Mouse (Mus musculus) hindbrain, embryonic 15.5 days (tissue): ENCODE results near the gene Dock1. TPM values are rescaled to one million over a fixed set of nuclear protein-coding genes. Genes with fewer than 3 reads are reported as not detected.
A peak's percentile ranks its signal among the peaks of the same experiment; 100 is the strongest.

Experiments
- ATAC-seq: fragments of 200-750 bp; cut with Nextera tagmentation; 2 replicates; pipeline ENCODE4 v1.8.0; 2017; ENCODE audit warnings: low read depth, moderate number of reproducible peaks, moderate TSS enrichment; ENCODE audit not compliant: low FRiP score
- H3K27ac ChIP-seq: fragments of 300-500 bp; sonication (generic); replicated peaks from 2 replicates; pipeline ENCODE4 v1.5.1; 2015; ENCODE audit warnings: mild to moderate bottlenecking, inconsistent platforms
- H3K27me3 ChIP-seq: fragments of 300-500 bp; sonication (generic); 2 replicates; pipeline ENCODE4 v1.6.1; 2015; ENCODE audit warnings: control low read depth, inconsistent platforms
- H3K36me3 ChIP-seq: fragments of 300-500 bp; sonication (generic); 2 replicates; pipeline ENCODE4 v1.6.1; 2015; ENCODE audit warnings: control low read depth, inconsistent platforms
- H3K4me1 ChIP-seq: fragments of 300-500 bp; sonication (generic); replicated peaks from 2 replicates; pipeline ENCODE4 v1.6.1; 2015; ENCODE audit warnings: control low read depth, inconsistent platforms
- H3K4me2 ChIP-seq: fragments of 300-500 bp; sonication (generic); 2 replicates; pipeline ENCODE4 v1.6.1; 2015; ENCODE audit warnings: moderate library complexity, mild to moderate bottlenecking, inconsistent platforms
- H3K4me3 ChIP-seq: fragments of 300-500 bp; sonication (generic); 2 replicates; pipeline ENCODE4 v1.5.1; 2015; ENCODE audit warnings: mild to moderate bottlenecking, inconsistent platforms
- H3K9ac ChIP-seq: fragments of 300-500 bp; sonication (generic); 2 replicates; pipeline ENCODE4 v1.6.1; 2015; ENCODE audit warnings: inconsistent platforms
- H3K9me3 ChIP-seq: fragments of 300-500 bp; sonication (generic); 2 replicates; pipeline ENCODE4 v1.6.1; 2016; ENCODE audit warnings: control low read depth, inconsistent platforms
- WGBS: fragments of 180-500 bp; shearing (Covaris S2); methylation state at CpG from one replicate; pipeline ENCODE4 v1.1.7; 2015; 5-methylcytosine and 5-hydroxymethylcytosine counted together
- polyA plus RNA-seq: library from polyadenylated mRNA; unstranded; fragments of >200 nt; fragmentation: Nextera tagmentation; extraction: Ambion mirVana; gene quantifications from 2 replicates; pipeline ENCODE4 v1.2.1, GENCODE M21; 2015

Dock1 gene
- polyA plus RNA-seq, 1 experiment from 2014 or later, result 9.2 TPM

DNA sequence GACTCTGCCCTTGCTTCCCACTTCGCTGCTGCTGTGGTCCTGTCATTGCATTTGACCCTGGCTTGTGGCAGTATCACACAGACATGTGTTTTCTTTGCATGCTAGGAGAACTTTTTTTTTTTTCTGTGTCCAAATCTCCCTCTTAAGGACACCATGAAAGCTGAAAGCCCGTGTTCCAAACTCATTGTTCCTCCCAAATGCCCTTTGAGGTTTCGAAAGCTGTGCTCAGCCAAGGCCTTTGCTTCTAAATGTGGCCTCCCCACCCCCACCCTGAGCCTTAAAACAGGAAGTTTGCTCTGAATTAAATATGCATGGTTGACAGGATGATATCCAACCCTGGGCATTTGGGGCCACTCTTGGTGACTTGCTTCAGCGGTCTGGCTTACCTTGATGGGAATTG, 27.0 kb downstream of the Dock1 start:
- Histone ChIP-seq H3K4me1 (no peaks in the 10 kb centered on the region), H3K27me3 (no peaks in the 10 kb centered on the region), H3K4me2 (no peak overlapping the region), H3K36me3 (no peaks in the 10 kb centered on the region), H3K9me3 (no peaks in the 10 kb centered on the region), H3K27ac (no peak overlapping the region), H3K9ac (no peak overlapping the region), H3K4me3 (no peak overlapping the region)
- 73% methylated on average over 4 of the region's 4 CpGs for WGBS
- no peak for ATAC-seq

DNA sequence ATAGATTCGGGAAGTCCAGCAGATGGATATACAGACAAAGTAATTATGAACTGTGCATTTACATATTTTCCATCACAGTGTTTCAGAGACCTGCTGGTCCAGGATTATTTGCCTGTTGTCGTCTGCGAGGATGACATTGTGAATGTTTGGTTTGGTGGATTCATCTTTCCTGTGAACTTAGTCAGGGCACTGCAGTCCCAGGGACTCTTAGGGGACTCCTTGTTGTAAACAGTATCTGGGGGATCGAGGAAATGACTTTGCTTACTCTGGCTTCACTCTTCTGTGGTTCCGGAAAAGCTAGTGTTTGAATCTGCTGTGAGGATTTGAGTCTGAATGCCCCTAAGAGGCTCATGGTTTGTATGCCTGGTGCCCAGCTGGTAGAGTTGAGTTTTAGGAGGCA, 27.8 kb downstream of the Dock1 start:
- H3K4me3 ChIP-seq, result no peak overlapping the region
- H3K9me3 ChIP-seq, result no peaks in the 10 kb centered on the region
- H3K27me3 ChIP-seq, result no peaks in the 10 kb centered on the region
- no peak overlapping the region for H3K4me2 ChIP-seq
- H3K9ac ChIP-seq, result no peak overlapping the region
- H3K36me3 ChIP-seq, result no peaks in the 10 kb centered on the region
- no peak overlapping the region for H3K27ac ChIP-seq
- WGBS, result 75% methylated on average over 5 of the region's 5 CpGs
- no peak for ATAC-seq
- H3K4me1 ChIP-seq, result no peaks in the 10 kb centered on the region

DNA sequence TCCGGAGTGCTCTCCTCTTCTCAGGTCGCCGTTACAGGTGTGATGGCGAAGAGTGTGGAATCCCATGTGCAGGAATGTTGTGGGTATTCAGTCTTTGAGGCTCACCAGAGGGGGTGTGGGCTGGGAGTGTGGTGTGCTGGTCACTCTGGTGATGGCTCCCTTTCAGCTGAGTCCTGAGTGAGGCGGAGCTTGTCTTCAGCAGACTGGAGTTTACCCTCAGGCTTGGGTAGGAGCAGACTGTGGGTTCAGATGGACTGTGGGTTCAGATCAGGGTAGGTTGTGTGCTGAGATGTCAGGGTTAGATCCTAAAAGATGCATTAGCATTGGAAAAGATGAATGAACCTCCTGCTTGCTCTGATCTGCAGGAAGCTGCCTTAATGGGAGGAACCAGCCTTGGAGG, 29.5 kb downstream of the Dock1 start:
- no peaks in the 10 kb centered on the region for H3K9me3 ChIP-seq
- no peak overlapping the region for H3K4me2 ChIP-seq
- ATAC-seq, result no peak
- no peak overlapping the region for H3K4me3 ChIP-seq
- no peak overlapping the region for H3K9ac ChIP-seq
- no peak overlapping the region for H3K27ac ChIP-seq
- H3K36me3 ChIP-seq, result no peaks in the 10 kb centered on the region
- WGBS, result 77% methylated on average over 5 of the region's 5 CpGs
- no peaks in the 10 kb centered on the region for H3K27me3 ChIP-seq
- no peaks in the 10 kb centered on the region for H3K4me1 ChIP-seq

DNA sequence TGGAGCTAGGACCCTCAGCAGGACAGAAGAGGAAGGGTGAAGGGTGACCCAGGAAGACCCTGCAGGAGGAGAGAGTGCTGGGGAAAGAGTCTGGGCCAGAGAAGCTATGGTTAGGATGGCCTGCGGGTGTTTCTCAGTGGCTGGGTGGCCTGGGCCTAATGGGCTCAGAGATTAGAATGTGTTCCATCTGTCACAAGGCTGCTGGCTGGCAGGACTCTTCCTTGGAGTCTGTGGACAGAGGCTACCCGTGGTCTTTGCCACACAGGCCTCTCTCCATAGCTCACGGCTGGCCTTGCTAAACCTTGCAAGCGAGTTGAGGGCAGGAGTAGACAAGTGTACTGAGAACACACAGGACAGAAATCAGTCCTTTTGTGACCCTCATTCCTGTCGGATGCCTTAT, 32.0 kb downstream of the Dock1 start:
- Histone ChIP-seq H3K4me1 (no peaks in the 10 kb centered on the region), H3K4me3 (no peak overlapping the region), H3K9ac (no peak overlapping the region), H3K9me3 (no peaks in the 10 kb centered on the region), H3K36me3 (no peaks in the 10 kb centered on the region), H3K27ac (no peak overlapping the region), H3K27me3 (no peaks in the 10 kb centered on the region), H3K4me2 (no peak overlapping the region)
- 87% methylated on average over 5 of the region's 5 CpGs for WGBS
- no peak for ATAC-seq

DNA sequence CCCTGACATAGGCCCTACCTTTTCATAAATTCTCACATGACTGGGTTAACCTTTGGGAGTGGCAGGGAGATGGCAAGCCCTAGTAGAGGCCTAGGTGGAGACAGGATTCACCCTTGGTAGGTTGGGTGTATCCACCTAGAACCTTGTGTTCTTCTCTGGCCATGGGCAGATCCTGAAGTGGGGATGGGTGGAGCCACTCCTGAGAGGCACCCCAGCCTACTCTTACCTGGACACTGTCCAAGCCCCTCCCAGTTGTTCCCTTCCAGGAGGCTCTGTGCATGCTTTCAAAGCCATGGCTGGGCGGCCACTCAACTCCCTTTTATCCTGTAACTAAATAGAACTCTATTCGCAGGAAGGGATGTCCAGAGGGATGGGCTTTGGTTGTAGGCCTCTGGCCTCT, 33.2 kb downstream of the Dock1 start:
- no peak overlapping the region for H3K4me2 ChIP-seq
- no peak for ATAC-seq
- no peaks in the 10 kb centered on the region for H3K9me3 ChIP-seq
- H3K4me3 ChIP-seq, result no peak overlapping the region
- 83% methylated on average over 2 of the region's 2 CpGs for WGBS
- no peaks in the 10 kb centered on the region for H3K36me3 ChIP-seq
- H3K27me3 ChIP-seq, result no peaks in the 10 kb centered on the region
- H3K27ac ChIP-seq, result no peak overlapping the region
- H3K9ac ChIP-seq, result no peak overlapping the region
- no peaks in the 10 kb centered on the region for H3K4me1 ChIP-seq

DNA sequence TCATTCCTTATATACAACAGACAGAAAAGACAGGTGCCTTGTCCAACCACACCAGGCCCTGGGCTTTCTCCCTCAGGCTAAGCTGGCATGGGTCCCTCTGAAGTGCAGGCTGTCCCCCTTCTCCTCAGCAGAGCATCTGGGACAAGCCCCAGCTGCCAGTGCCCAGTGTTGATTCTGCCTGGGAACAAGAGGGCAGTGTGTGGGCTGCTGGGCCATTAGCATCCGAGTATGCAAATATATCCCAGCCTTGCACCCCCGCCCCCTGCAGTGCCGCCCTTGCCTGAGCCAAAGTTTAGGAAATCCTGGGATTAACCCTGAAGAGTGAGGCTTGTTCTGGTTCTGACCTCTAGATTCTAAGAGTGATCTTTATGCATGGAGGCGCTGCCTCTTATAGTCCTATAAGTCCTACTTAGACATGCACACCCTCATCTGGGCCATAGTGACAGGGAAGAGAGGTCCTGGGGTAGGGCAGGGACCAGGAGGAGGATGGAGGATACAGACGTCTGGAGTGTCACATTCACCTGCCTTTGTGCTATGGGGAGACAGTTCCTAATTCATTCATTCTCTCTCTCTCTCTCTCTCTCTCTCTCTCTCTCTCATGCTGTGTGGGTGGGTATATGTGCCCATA, 38.9 kb downstream of the Dock1 start:
- Histone ChIP-seq H3K4me1 (0 out of 2 replicates have a peak, but pooled peaks cover 4% of the 10 kb centered on the region), H3K4me3 (no peak overlapping the region), H3K9me3 (no peaks in the 10 kb centered on the region), H3K4me2 (no peak overlapping the region), H3K27ac (peak overlapping the region; percentile 46), H3K9ac (no peak overlapping the region), H3K36me3 (no peaks in the 10 kb centered on the region), H3K27me3 (no peaks in the 10 kb centered on the region)
- WGBS, result 25% methylated on average over 5 of the region's 5 CpGs
- peak; percentile 85 for ATAC-seq

DNA sequence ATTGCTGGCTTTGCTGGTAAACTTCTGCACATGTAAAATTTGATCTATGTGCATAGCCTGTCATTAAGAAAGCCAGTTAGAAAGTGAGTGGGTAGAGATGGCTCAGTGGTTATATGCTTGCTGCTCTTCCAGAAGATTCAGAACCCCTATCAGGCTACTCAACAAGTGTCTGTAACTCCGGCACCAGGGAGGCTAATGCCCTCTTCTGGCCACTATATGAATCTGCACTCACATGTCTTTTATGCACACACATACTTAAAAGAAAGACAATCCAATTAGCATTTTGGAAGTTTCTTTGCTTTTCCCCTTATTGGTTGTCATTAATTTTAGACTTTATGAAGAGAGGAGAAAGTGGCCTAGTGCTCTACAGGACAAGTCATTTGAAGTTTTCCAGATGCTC, 41.1 kb downstream of the Dock1 start:
- no peak for ATAC-seq
- H3K27me3 ChIP-seq, result no peaks in the 10 kb centered on the region
- no peak overlapping the region for H3K9ac ChIP-seq
- H3K4me1 ChIP-seq, result 0 out of 2 replicates have a peak, but pooled peaks cover 4% of the 10 kb centered on the region
- H3K9me3 ChIP-seq, result no peaks in the 10 kb centered on the region
- 100% methylated on average over 1 of the region's 1 CpGs for WGBS
- no peak overlapping the region for H3K4me2 ChIP-seq
- H3K36me3 ChIP-seq, result no peaks in the 10 kb centered on the region
- H3K27ac ChIP-seq, result no peak overlapping the region
- H3K4me3 ChIP-seq, result no peak overlapping the region

DNA sequence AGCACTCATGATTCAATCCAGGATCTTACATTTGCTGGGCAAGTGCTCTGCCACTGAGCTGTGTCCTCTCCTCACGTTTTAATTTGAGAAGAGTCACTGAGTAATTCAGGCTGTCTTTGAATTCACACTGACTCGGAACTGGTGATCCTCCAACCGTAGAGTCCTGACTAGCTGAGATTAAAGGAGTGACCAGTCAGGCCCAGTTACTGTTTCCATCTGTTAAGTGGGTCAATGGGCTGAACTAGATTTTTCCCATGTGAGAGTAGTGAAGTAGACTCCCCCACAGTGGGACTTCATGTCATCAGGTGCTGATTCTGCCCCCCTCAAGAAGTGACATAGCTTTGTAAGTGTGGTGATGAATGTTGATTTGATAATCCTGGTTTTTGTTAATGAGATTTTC, 49.0 kb downstream of the Dock1 start:
- Histone ChIP-seq H3K4me3 (no peak overlapping the region), H3K27ac (no peak overlapping the region), H3K9me3 (no peaks in the 10 kb centered on the region), H3K9ac (no peak overlapping the region), H3K36me3 (no peaks in the 10 kb centered on the region), H3K4me2 (no peak overlapping the region), H3K4me1 (no peaks in the 10 kb centered on the region; the same call in 1 of the 2 replicates), H3K27me3 (no peaks in the 10 kb centered on the region)
- WGBS, result 83% methylated on average over 3 of the region's 3 CpGs
- no peak for ATAC-seq

DNA sequence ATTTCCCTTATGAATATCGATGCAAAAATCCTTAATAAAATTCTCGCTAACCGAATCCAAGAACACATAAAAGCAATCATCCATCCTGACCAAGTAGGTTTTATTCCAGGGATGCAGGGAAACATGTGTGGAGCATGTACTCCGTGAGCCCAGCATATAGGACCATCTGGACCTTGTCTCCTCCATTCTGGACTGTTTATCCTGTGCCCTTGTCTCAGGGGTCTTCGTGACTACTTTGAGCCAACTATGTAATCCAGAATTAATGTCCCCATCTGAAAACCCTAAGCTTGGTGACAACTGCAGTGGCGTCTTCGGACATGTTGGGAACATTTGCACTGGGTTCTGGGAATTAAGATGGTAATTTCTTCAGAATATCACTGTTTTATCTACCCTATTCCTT, 51.9 kb downstream of the Dock1 start:
- H3K27ac ChIP-seq, result no peak overlapping the region
- no peak for ATAC-seq
- H3K4me1 ChIP-seq, result peaks cover 7% of the 10 kb centered on the region
- no peak overlapping the region for H3K9ac ChIP-seq
- H3K9me3 ChIP-seq, result no peaks in the 10 kb centered on the region
- H3K4me3 ChIP-seq, result no peak overlapping the region
- no peaks in the 10 kb centered on the region for H3K27me3 ChIP-seq
- no peak overlapping the region for H3K4me2 ChIP-seq
- WGBS, result 95% methylated on average over 7 of the region's 7 CpGs
- no peaks in the 10 kb centered on the region for H3K36me3 ChIP-seq

DNA sequence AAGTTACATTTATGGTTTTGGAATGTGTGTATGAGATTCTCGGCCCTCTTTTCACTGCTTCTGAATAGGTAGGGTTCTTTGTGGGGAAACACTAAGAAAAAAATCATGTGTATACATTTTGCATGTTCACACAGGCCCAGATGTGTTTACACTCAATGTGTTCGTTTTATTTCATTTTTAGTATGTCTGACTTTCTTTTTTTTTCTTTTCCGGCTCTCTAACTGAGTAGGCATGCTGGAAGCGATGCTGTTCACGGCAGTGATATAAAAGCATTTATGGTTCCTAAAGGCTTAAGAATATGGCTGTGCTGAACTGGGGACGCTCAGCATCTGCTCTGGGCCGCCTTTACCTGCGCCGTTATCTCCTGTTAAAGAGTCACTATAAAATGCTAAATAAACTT, 52.5 kb downstream of the Dock1 start:
- ATAC-seq, result no peak
- peaks cover 7% of the 10 kb centered on the region for H3K4me1 ChIP-seq
- H3K4me3 ChIP-seq, result no peak overlapping the region
- no peaks in the 10 kb centered on the region for H3K36me3 ChIP-seq
- H3K27ac ChIP-seq, result no peak overlapping the region
- 93% methylated on average over 9 of the region's 9 CpGs for WGBS
- no peak overlapping the region for H3K9ac ChIP-seq
- H3K27me3 ChIP-seq, result no peaks in the 10 kb centered on the region
- H3K9me3 ChIP-seq, result no peaks in the 10 kb centered on the region
- H3K4me2 ChIP-seq, result no peak overlapping the region

DNA sequence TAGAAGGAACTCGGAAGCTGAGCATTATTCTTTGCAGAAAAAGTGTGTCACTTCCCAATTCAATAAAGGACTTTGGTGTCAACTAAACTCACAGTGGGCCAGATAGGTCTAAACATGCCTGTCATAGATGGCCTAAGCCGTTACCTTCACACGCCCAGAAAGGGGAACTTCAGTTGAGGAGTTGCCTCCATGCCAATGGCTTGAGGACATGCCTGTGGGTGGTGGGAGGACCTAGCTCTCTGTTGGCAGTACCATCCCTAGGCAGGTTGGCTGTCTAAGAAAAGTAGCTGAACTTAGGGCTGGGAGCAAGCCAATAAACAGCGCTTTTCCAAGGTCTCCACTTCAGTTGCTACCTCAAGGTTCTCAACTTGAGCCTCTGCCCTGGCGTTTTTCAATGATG, 53.1 kb downstream of the Dock1 start:
- ATAC-seq, result no peak
- Histone ChIP-seq H3K4me2 (no peak overlapping the region), H3K4me3 (no peak overlapping the region), H3K4me1 (peaks cover 7% of the 10 kb centered on the region), H3K27me3 (no peaks in the 10 kb centered on the region), H3K27ac (no peak overlapping the region), H3K9ac (no peak overlapping the region), H3K9me3 (no peaks in the 10 kb centered on the region), H3K36me3 (no peaks in the 10 kb centered on the region)
- WGBS, result 87% methylated on average over 5 of the region's 5 CpGs

DNA sequence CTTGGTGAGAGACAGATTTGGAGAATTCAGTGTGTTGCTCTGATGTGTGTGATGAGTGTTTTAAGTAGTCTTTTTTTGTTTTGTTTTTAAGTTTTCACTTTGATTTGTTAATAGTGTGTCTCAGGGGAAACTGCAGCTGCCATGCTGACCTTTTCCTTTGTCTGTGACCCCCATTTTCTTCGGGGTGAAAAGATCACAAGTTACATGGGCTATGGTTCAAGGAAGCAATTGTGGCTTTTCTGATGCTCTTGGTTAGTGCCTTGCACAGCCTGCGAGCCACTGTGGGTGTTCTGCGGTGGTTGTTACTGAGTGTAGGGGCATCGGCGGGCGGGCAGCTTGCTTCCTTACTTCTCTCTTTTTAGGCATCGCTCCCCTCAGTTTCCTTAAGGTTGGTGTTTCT, 54.4 kb downstream of the Dock1 start:
- H3K4me3 ChIP-seq, result no peak overlapping the region
- peak overlapping the region; percentile 2; the same call in 1 of the 2 replicates for H3K4me2 ChIP-seq
- WGBS, result 14% methylated on average over 7 of the region's 7 CpGs
- H3K27ac ChIP-seq, result no peak overlapping the region
- H3K36me3 ChIP-seq, result no peaks in the 10 kb centered on the region
- no peaks in the 10 kb centered on the region for H3K27me3 ChIP-seq
- peaks cover 7% of the 10 kb centered on the region for H3K4me1 ChIP-seq
- H3K9ac ChIP-seq, result no peak overlapping the region
- H3K9me3 ChIP-seq, result no peaks in the 10 kb centered on the region
- no peak for ATAC-seq
